Mouse (Mus musculus) mouse embryonic stem cell (cell line): Measurements from ENCODE around the gene Rnf114.

ENCODE experiments used
- in situ Hi-C, 2 experiments: fragments of 300-500 bp; cut with MboI; formaldehyde crosslinking; loops; 1 replicate in 1 of 2; 3 replicates in 1 of 2; pipeline ENCODE4 v1.14.3; 2019 to 2020; ENCODE audit warnings: low sequenced_read_pairs in 2 of 2, low pct_unique_long_range_greater_than_20kb in 1 of 2, mixed read lengths in 1 of 2; ENCODE audit not compliant: unreplicated experiment in 1 of 2

Rnf114 gene

GRCm38 (mm10) chr2:167491757-167492708 is at the start of gene Rnf114:
Rnf114 (plus strand) TSS chr2:167492645.
- in situ Hi-C loops, result no loop called here

- in situ Hi-C loops, result no loop called here
Observed at GRCm38 (mm10) chr2:167443411-167444193, 48.8 kb upstream of the Rnf114 start.

DNA sequence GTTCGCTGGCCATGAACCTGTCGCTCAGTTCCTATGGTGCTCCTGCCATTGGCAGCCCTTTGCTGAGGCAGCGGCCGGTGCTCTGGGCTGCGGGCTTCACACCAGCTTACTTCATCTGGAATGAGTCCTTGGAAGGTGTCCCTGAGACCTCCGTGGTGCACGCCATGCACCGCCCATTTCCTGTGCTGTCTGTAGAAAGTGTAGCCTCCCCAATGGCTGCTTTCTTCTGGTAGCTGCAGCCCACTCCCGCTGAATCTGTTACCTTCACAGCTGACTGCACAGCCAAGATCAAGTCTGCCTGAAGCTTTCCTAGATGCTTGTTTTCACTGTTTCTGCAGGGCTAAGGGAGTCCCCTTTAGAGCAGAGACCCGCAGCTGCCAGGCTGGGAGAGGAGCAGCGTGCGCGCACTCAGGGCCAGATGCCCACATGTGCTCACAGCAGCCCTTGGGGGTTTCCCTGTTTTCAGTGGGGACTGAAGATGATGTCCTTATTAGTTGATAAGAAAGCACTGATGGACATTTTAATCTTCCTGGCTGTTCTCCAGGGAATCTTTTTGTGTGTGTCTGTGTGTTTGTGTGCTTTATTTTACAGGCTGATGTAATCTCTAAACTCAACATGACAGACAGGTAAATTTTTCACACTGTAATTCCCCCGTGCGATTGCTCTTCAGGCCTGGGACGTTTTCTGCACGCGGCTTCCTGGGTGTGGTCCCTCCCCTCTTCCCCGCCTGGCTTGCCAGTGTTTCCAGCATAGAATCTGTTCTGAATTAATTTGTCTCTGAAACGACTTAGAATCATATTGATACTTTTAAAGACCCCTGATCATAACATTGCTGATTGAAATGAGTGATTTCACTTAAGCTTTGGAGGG is 46.3 kb upstream of the Rnf114 start:
- in situ Hi-C loops, result no loop called here

GRCm38 (mm10) chr2:167447207-167447606 is 45.2 kb upstream of the Rnf114 start:
- in situ Hi-C loops, result no loop called here

GRCm38 (mm10) chr2:167447629-167448028 is 44.8 kb upstream of the Rnf114 start:
- in situ Hi-C loops, result no loop called here

GRCm38 (mm10) chr2:167449331-167450275 is 42.8 kb upstream of the Rnf114 start:
- in situ Hi-C loops, result no loop called here

DNA sequence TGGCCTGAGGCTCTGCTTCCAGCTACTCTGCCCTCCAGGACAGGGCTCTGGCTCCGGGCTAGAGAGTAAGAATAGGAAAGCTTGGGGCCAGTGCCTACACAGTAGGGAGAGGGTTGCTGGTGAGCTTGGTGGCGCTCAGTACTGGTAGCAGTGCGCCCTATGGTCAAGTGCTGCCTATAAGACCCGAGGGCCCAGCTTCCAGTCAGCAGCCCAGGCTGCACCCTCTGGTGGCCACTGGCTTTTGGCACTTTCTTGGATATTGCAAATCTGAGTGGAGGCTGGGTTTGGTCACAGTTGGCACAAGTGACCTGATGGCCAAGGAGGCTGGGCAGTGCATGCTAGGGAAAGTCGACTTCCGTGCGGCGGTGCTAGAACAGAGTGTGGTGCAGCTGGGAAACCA is 41.8 kb upstream of the Rnf114 start:
- in situ Hi-C loops, result no loop called here

DNA sequence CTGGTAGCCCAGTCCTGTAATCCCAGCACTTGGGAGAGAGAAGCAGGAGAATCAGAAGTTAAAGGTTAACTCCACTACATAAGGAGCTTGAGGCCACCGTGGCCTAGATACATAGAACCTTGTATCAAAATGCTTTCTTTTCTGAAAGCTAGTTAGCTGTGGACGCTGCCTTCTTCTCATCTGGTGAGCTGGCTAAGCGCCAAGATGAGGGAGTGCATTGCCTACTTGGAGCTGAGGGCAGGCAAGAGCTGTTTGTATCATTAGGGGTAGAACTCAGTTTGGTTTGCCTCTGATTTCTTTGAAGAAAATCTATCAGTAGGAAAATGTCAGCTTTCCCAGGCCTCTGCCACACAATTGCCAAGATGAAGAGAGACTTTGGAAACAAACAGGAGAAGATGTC is 38.6 kb upstream of the Rnf114 start:
- in situ Hi-C loops, result no loop called here

- in situ Hi-C loops, result no loop called here
Observed at GRCm38 (mm10) chr2:167456361-167457020, 36.0 kb upstream of the Rnf114 start.

GRCm38 (mm10) chr2:167457213-167457612 is 35.2 kb upstream of the Rnf114 start:
- in situ Hi-C loops, result no loop called here

- in situ Hi-C loops, result no loop called here
Observed at GRCm38 (mm10) chr2:167458548-167458947, 33.9 kb upstream of the Rnf114 start.

DNA sequence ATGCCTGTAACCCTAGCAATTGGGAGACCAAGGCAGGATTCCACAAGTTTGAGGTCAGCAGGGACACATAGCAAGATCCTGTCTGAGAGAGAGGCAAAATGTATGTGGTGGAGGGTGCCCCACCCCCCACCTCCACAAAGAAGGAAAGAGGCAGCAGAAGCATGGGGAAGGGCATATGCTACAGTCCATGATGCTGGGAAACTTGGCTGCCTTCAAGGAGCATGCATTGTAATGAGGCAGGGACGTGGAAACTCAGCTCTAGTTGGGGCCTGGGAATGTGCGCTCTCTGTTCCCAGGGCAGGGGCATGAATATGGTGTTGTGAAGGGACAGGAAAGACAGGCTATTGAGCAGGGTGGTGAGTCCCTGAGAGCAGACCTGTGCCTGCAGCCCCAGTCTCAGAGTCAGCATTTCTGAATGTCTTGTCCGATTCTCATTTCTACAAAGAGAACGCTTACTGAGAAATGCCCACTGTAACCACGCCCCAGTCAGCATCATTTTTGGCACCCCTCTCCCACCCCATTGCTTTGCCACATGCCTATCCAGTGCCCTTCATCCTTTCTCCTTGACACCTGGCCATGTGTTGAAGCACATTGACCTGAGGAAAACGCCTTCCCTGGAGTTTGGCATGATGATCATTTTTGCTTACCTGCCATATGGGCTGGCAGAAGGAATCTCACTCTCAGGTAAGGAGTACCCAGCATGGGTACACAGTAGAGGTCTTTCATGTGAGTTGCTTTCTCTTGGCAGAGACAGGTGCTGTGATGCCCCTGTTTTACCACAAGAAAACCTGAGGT is 33.2 kb upstream of the Rnf114 start:
- in situ Hi-C loops, result no loop called here

- in situ Hi-C loops, result no loop called here
Observed at GRCm38 (mm10) chr2:167462954-167463353, 29.5 kb upstream of the Rnf114 start.

GRCm38 (mm10) chr2:167463802-167464201 is 28.6 kb upstream of the Rnf114 start:
- in situ Hi-C loops, result no loop called here

DNA sequence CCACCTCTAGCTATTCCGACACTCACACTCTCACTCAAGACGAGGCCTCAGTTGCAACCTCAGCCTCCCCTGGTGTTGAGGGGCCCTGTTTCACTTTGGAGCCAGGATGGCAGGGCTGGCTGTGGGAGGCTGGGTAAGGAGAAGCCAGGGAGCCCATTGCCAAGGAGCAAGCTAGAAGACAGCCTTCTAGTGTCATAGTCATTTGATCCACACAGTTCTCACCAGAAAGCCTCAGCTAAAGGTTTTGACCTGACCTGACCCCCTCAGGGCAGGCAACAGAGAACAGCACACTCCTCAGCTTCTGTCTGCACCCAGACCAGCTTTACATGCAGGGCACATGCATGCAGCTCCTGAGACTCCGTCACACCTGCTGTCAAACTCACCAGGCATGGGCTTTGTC is 26.5 kb upstream of the Rnf114 start:
- in situ Hi-C loops, result no loop called here

DNA sequence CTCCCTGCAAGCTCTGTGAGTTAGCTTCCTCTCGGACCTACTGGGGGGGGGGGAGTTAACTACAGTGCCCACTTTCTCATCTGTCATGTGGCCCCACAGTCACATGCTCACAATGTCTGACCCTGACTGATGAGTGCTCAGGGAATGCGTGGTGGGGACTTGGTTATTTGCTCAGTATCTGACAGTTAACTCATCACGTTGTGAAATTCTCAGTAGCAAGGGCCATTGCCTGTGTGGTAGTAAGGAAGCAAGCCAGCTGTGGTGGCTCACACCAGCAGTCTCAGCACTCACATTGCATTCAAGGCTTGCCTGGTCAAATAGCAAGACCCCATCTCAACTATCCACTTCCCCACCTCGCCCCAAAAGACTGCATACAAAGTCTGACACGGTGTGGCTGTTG is 25.2 kb upstream of the Rnf114 start:
- in situ Hi-C loops, result no loop called here
